Mouse (Mus musculus) C2C12 (cell line): ENCODE measurements at regions not wholly inside any gene's neighbourhood (a gene's known extent, or its start where the extent isn't known, plus 50 kb on each side); places are given as distances from the start of the nearest gene placed in this dataset.

Source experiments
- H3K27me3 ChIP-seq: one replicate; pipeline ENCODE4 v1.6.1; 2011; ENCODE audit not compliant: control insufficient read depth, insufficient read depth, insufficient read length
- H3K36me3 ChIP-seq: one replicate; pipeline ENCODE4 v1.6.1; 2011; ENCODE audit not compliant: control insufficient read depth, insufficient read depth
- H3K4me3 ChIP-seq: one replicate; pipeline ENCODE4 v1.5.1; 2011; ENCODE audit warnings: mild to moderate bottlenecking, control low read depth; ENCODE audit not compliant: poor library complexity, insufficient read depth, severe bottlenecking
- H3K79me2 ChIP-seq: one replicate; pipeline ENCODE4 v1.6.1; 2011; ENCODE audit not compliant: control insufficient read depth, insufficient read depth
- H3K79me3 ChIP-seq: one replicate; pipeline ENCODE4 v1.6.1; 2011; ENCODE audit warnings: low read depth, control low read depth
- H3ac ChIP-seq: one replicate; pipeline ENCODE3; 2011; ENCODE audit warnings: low read depth; ENCODE audit not compliant: control insufficient read depth, insufficient read length
- CEBPB ChIP-seq: IDR thresholded peaks from one replicate; pipeline ENCODE4 v1.6.1; 2011; ENCODE audit warnings: low read depth, mild to moderate bottlenecking, control low read depth, moderate library complexity
- CTCF ChIP-seq: IDR thresholded peaks from one replicate; pipeline ENCODE4 v1.5.1; 2011; ENCODE audit not compliant: control insufficient read depth, insufficient read depth, insufficient read length
- FOSL1 ChIP-seq: IDR thresholded peaks from one replicate; pipeline ENCODE4 v1.8.0; 2011; ENCODE audit warnings: mild to moderate bottlenecking, low read length; ENCODE audit not compliant: poor library complexity, insufficient read depth, severe bottlenecking
- MAX ChIP-seq: IDR thresholded peaks from one replicate; pipeline ENCODE4 v1.6.1; 2011; ENCODE audit warnings: mild to moderate bottlenecking, control low read depth
- MYOD1 ChIP-seq: IDR thresholded peaks from one replicate; pipeline ENCODE4 v1.6.1; 2011; ENCODE audit warnings: low read depth; ENCODE audit not compliant: control insufficient read depth, insufficient read length
- MYOG ChIP-seq: IDR thresholded peaks from one replicate; pipeline ENCODE4 v1.6.1; 2011; ENCODE audit not compliant: control insufficient read depth, insufficient read length; ENCODE audit errors: extremely low read depth
- USF1 ChIP-seq: IDR thresholded peaks from one replicate; pipeline ENCODE4 v1.6.1; 2011; ENCODE audit warnings: low read depth, mild to moderate bottlenecking, control low read depth, moderate library complexity

DNA sequence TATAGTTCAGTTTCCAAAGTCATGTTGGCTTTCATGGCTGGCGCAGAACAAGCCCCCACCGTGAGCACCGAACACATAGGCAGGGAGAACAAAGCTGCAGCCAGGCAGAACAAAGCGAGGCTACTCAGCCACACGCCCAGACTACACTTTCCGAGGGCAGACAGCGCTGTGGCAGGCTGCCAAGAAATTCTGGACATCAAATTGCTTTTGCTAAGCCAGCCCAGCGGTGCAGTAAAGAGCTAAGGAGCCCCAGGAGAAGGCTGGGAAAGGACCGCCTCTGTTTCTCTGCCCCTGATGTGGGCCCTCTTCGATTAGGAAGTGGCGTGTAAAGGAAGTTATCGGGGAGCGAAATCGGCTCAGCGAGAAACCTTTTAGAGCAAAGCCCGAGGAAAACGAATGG lies 139.3 kb upstream of the Bmper start:
- H3K79me3 ChIP-seq: no peaks in the 10 kb centered on the region
- H3K79me2 ChIP-seq: no peaks in the 10 kb centered on the region
- H3K36me3 ChIP-seq: no peaks in the 10 kb centered on the region
- TF ChIP-seq CEBPB: no peak
- no peak for TF ChIP-seq MAX
- TF ChIP-seq CTCF: no peak
- no peak for TF ChIP-seq FOSL1
- TF ChIP-seq USF1: no peak
- no peak for TF ChIP-seq MYOD1
- no peak for TF ChIP-seq MYOG
- no peak overlapping the region for H3K4me3 ChIP-seq
- no peak overlapping the region for H3ac ChIP-seq
- H3K27me3 ChIP-seq: no peaks in the 10 kb centered on the region

DNA sequence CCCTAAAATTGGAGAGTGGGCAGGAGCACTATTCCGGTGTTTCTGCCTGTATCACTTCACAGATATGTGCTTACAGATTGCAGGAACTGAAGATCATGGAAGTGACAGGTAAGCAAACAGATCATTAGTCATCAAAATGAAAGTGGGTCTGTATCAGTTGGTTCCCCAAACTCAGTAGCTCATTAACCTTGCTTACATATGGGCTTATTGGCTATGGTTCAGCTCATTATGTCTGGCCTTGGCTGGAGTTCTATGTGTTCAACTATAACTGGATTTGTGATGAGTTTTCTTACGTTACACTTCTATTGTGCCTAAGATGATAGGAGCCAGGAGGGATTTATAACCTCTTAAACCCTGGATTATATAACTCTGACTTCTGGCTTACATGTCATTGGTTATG lies 133.5 kb upstream of the Bmper start:
- Histone ChIP-seq H3ac (no peak overlapping the region), H3K27me3 (no peaks in the 10 kb centered on the region), H3K4me3 (no peak overlapping the region), H3K79me2 (no peaks in the 10 kb centered on the region), H3K79me3 (no peaks in the 10 kb centered on the region), H3K36me3 (no peaks in the 10 kb centered on the region)
- TF ChIP-seq USF1: no peak
- TF ChIP-seq MAX: no peak
- no peak for TF ChIP-seq CEBPB
- no peak for TF ChIP-seq CTCF
- no peak for TF ChIP-seq FOSL1
- TF ChIP-seq MYOD1: no peak
- TF ChIP-seq MYOG: no peak

DNA sequence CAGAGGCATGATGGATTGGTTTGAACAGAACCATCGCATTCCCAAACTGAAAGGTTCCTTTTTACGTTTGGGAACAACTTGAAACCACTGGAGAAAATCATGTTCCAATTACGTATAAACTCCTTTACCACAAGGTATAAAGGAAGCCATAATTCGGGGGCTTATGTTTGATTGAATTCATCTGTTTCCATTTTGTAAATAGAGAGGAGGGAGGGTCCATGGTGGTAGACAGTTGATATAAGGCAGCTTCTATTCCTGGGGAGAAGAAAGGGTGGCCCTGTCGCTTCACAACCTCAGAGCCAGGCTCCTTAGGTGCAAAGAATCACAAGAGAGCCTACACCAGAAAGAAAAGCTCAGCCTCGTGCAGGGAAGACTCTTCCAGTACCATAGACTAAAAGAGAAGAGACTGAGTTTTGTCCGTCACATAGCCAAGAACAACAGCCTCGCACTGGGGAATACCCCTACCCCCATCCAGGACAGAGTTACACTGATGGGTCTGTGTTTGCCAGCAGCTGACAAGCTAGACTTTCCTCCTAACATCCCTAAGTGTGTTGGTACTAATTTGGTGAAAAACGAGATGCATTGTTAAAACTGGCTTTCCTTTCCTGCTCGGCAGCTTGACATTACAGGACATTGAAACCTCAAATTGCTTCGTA lies 125.6 kb upstream of the Bmper start:
- Histone ChIP-seq H3ac (no peak overlapping the region), H3K36me3 (no peaks in the 10 kb centered on the region)

DNA sequence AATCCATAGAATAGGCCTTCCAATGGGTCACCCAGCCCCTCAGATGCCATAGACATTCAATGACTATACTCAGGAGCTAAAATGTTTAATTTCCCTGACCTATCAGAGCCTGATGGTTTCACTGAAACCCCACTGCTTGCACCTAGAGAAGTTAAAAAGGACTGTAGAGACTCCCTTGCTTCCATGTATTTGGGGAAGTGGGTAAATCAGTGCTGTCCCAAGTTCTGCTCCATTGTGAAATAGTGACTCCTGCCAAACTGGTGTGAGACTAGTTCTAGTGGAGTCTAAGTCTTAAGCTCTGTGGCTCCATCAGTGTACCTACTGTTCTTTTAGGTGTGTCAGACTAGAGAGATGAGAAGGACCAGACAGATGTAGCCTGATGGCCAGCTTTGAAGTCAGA lies 121.3 kb upstream of the Bmper start:
- H3K27me3 ChIP-seq: no peaks in the 10 kb centered on the region
- TF ChIP-seq CEBPB: no peak
- TF ChIP-seq MYOD1: no peak
- TF ChIP-seq FOSL1: no peak
- TF ChIP-seq MYOG: no peak
- TF ChIP-seq USF1: no peak
- no peak for TF ChIP-seq CTCF
- TF ChIP-seq MAX: no peak

More for the DNA sequence above, 125.6 kb upstream of the Bmper start:
- no peaks in the 10 kb centered on the region for H3K27me3 ChIP-seq
- no peaks in the 10 kb centered on the region for H3K79me2 ChIP-seq
- no peaks in the 10 kb centered on the region for H3K79me3 ChIP-seq
- TF ChIP-seq CTCF (no peak), MAX (no peak), USF1 (no peak), FOSL1 (no peak), MYOD1 (no peak), MYOG (no peak), CEBPB (no peak)
- no peak overlapping the region for H3K4me3 ChIP-seq

DNA sequence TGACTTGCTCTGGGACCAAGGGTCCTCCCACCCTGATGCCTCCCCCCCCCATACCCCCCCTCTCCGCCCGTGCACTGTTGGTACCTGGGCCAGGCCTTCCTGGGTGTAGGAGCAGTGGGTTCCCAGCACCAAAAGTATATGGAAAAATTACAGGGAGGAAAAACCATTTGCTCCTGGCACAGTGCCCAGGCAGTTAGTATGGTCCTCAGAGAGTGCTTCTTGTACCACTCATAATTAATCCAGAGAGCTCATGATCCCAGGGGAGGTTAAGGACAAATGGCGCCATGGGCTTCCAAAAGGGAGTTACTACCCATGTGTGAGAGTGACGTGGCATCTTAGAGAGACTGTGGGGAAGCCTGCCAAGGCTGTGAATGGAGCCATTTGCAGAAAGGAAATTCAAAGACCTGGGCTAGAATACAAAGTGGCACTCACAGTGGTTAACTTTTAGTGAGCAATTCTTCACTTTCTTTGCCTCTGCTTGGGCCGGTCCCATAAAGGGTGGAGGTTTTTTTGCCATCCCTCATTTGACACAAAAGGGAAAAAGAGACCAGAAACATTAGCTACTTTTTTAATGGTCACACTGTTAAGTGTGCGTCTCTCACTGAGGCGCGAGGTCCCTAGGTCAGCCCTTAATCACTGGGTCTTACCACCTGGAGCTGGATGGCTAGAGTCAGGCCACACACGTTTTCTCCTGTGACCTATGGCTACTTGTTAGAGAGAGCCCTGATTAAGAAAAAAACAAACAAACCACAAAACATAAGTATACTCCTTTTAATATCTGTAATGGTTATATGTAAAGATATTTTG lies 120.7 kb upstream of the Bmper start:
- H3K79me2 ChIP-seq: no peaks in the 10 kb centered on the region
- H3ac ChIP-seq: no peak overlapping the region
- no peaks in the 10 kb centered on the region for H3K27me3 ChIP-seq
- TF ChIP-seq CEBPB: no peak
- TF ChIP-seq FOSL1: no peak
- no peak for TF ChIP-seq MYOG
- TF ChIP-seq USF1: no peak
- TF ChIP-seq CTCF: no peak
- TF ChIP-seq MYOD1: no peak
- no peak for TF ChIP-seq MAX
- no peaks in the 10 kb centered on the region for H3K36me3 ChIP-seq
- H3K4me3 ChIP-seq: no peak overlapping the region
- H3K79me3 ChIP-seq: no peaks in the 10 kb centered on the region

More for the DNA sequence above, 121.3 kb upstream of the Bmper start:
- Histone ChIP-seq H3K4me3 (no peak overlapping the region), H3K79me3 (no peaks in the 10 kb centered on the region), H3ac (no peak overlapping the region), H3K36me3 (no peaks in the 10 kb centered on the region), H3K79me2 (no peaks in the 10 kb centered on the region)

DNA sequence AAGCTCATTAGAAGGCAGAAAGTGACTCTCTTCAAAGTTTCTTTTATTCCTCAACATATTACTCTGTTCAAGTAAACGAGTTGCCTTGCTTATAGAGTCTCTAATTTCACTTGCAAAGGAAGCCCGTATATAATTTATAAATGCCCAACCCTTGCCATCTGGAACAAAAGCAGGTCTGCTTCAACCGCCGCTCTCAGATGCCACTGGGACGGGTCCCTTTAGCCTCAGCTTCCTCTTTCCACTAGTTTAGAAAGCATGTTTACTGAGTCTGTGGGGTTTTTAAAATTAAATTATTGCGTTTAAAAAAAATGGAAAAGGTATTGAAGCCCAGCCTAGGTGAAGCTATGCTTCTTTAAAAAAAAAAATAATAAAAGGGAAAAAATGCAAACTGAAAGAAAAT lies 111.4 kb upstream of the Bmper start:
- Histone ChIP-seq H3K27me3 (no peaks in the 10 kb centered on the region), H3K4me3 (no peak overlapping the region), H3K36me3 (no peaks in the 10 kb centered on the region), H3ac (no peak overlapping the region), H3K79me2 (no peaks in the 10 kb centered on the region), H3K79me3 (no peaks in the 10 kb centered on the region)
- TF ChIP-seq FOSL1: no peak
